Mouse (Mus musculus) neural tube, embryonic 14.5 days (tissue): ENCODE results near the gene Gatm. TPM values are rescaled to one million over a fixed set of nuclear protein-coding genes. Genes with fewer than 3 reads are reported as not detected.
A peak's percentile ranks its signal among the peaks of the same experiment; 100 is the strongest.

Experiments used
- ATAC-seq: fragments of 200-750 bp; cut with Nextera tagmentation; 2 replicates; pipeline ENCODE4 v1.8.0; 2017; ENCODE audit warnings: low read depth, mild to moderate bottlenecking, moderate TSS enrichment, moderate library complexity
- H3K27ac ChIP-seq: fragments of 300-500 bp; sonication (generic); 2 replicates; pipeline ENCODE4 v1.5.1; 2014; ENCODE audit warnings: low read depth, mild to moderate bottlenecking, control low read depth, low read length, moderate library complexity, mixed read lengths
- H3K27me3 ChIP-seq: fragments of 300-500 bp; sonication (generic); 2 replicates; pipeline ENCODE4 v1.6.1; 2014; ENCODE audit warnings: low read length; ENCODE audit not compliant: control insufficient read depth, insufficient read depth
- H3K36me3 ChIP-seq: fragments of 300-500 bp; sonication (generic); 2 replicates; pipeline ENCODE4 v1.6.1; 2014; ENCODE audit warnings: low read length, mixed read lengths; ENCODE audit not compliant: control insufficient read depth, insufficient read depth
- H3K4me1 ChIP-seq: fragments of 300-500 bp; sonication (generic); 2 replicates; pipeline ENCODE4 v1.6.1; 2014; ENCODE audit warnings: low read length; ENCODE audit not compliant: control insufficient read depth, insufficient read depth
- H3K4me2 ChIP-seq: fragments of 300-500 bp; sonication (generic); 2 replicates; pipeline ENCODE4 v1.6.1; 2014; ENCODE audit warnings: mild to moderate bottlenecking, low read depth, low read length, control low read depth
- H3K4me3 ChIP-seq: fragments of 300-500 bp; sonication (generic); 2 replicates; pipeline ENCODE4 v1.5.1; 2014; ENCODE audit warnings: low read depth, low read length, control low read depth, mixed read lengths
- H3K9ac ChIP-seq: fragments of 300-500 bp; sonication (generic); replicated peaks from 2 replicates; pipeline ENCODE4 v1.6.1; 2014; ENCODE audit warnings: low read depth, mild to moderate bottlenecking, control low read depth, low read length, mixed read lengths
- H3K9me3 ChIP-seq: fragments of 300-500 bp; sonication (generic); 2 replicates; pipeline ENCODE4 v1.6.1; 2016; ENCODE audit warnings: low read length; ENCODE audit not compliant: control insufficient read depth
- WGBS: fragments of 180-500 bp; shearing (Covaris S2); extraction: QIAGEN DNeasy Blood & Tissue Kit; methylation state at CpG from one replicate; pipeline ENCODE4 v1.1.7; 2014; 5-methylcytosine and 5-hydroxymethylcytosine counted together
- polyA plus RNA-seq: library from polyadenylated mRNA; unstranded; fragments of >200 nt; fragmentation: Nextera tagmentation; extraction: Ambion mirVana; gene quantifications from 2 replicates; pipeline ENCODE4 v1.2.1, GENCODE M21; 2014

Gatm gene
- polyA plus RNA-seq, 1 experiment from 2014 or later, result 35.3 TPM

- no peaks in the 10 kb centered on the region for H3K4me1 ChIP-seq
- H3K27me3 ChIP-seq, result no peaks in the 10 kb centered on the region
- H3K4me3 ChIP-seq, result no peak overlapping the region
- H3K4me2 ChIP-seq, result no peak overlapping the region
- H3K9me3 ChIP-seq, result no peaks in the 10 kb centered on the region
- no peak overlapping the region for H3K9ac ChIP-seq
- 48% methylated on average over 4 of the region's 4 CpGs for WGBS
- no peaks in the 10 kb centered on the region for H3K36me3 ChIP-seq
- H3K27ac ChIP-seq, result no peak overlapping the region
- no peak for ATAC-seq
These were observed 7.6 kb upstream of the Gatm start for GRCm38 (mm10) chr2:122618719-122619118.

- no peak for ATAC-seq
- no peaks in the 10 kb centered on the region for H3K36me3 ChIP-seq
- no peak overlapping the region for H3K9ac ChIP-seq
- no peaks in the 10 kb centered on the region for H3K4me1 ChIP-seq
- H3K27ac ChIP-seq, result no peak overlapping the region
- 82% methylated on average over 6 of the region's 6 CpGs for WGBS
- no peak overlapping the region for H3K4me3 ChIP-seq
- H3K27me3 ChIP-seq, result no peaks in the 10 kb centered on the region
- no peaks in the 10 kb centered on the region for H3K9me3 ChIP-seq
- no peak overlapping the region for H3K4me2 ChIP-seq
These were observed 6.7 kb upstream of the Gatm start for GRCm38 (mm10) chr2:122617792-122618191.

- no peak for ATAC-seq
- WGBS, result 77% methylated on average over 6 of the region's 6 CpGs
- Histone ChIP-seq H3K27ac (no peak overlapping the region), H3K4me1 (0 out of 2 replicates have a peak, but pooled peaks cover 2% of the 10 kb centered on the region), H3K27me3 (no peaks in the 10 kb centered on the region), H3K4me2 (no peak overlapping the region), H3K9me3 (no peaks in the 10 kb centered on the region), H3K36me3 (no peaks in the 10 kb centered on the region), H3K4me3 (no peak overlapping the region), H3K9ac (no peak overlapping the region)
These were observed 5.1 kb upstream of the Gatm start for GRCm38 (mm10) chr2:122616237-122616636.

GRCm38 (mm10) chr2:122611654-122611973 is 511 bp upstream of the Gatm start:
- no peaks in the 10 kb centered on the region for H3K27me3 ChIP-seq
- no peak overlapping the region for H3K27ac ChIP-seq
- H3K4me2 ChIP-seq, result peak overlapping the region; percentile 78
- peak overlapping the region; percentile 55 for H3K4me3 ChIP-seq
- ATAC-seq, result no peak
- WGBS, result 86% methylated on average over 4 of the region's 4 CpGs
- 0 out of 2 replicates have a peak, but pooled peaks cover 2% of the 10 kb centered on the region for H3K4me1 ChIP-seq
- no peaks in the 10 kb centered on the region for H3K36me3 ChIP-seq
- no peaks in the 10 kb centered on the region for H3K9me3 ChIP-seq
- no peak overlapping the region for H3K9ac ChIP-seq

- Histone ChIP-seq H3K4me3 (no peak overlapping the region), H3K4me1 (0 out of 2 replicates have a peak, but pooled peaks cover 2% of the 10 kb centered on the region), H3K4me2 (no peak overlapping the region), H3K9me3 (no peaks in the 10 kb centered on the region), H3K27me3 (no peaks in the 10 kb centered on the region), H3K36me3 (no peaks in the 10 kb centered on the region), H3K9ac (no peak overlapping the region), H3K27ac (no peak overlapping the region)
- ATAC-seq, result no peak
- WGBS, result 87% methylated on average over 9 of the region's 9 CpGs
These were observed 2.3 kb downstream of the Gatm start for GRCm38 (mm10) chr2:122608820-122609219.

- no peaks in the 10 kb centered on the region for H3K9me3 ChIP-seq
- H3K4me1 ChIP-seq, result no peaks in the 10 kb centered on the region
- no peak overlapping the region for H3K4me2 ChIP-seq
- no peaks in the 10 kb centered on the region for H3K36me3 ChIP-seq
- H3K27me3 ChIP-seq, result no peaks in the 10 kb centered on the region
- 73% methylated on average over 5 of the region's 5 CpGs for WGBS
- H3K4me3 ChIP-seq, result no peak overlapping the region
- no peak overlapping the region for H3K27ac ChIP-seq
- H3K9ac ChIP-seq, result no peak overlapping the region
- no peak for ATAC-seq
These were observed 5.3 kb downstream of the Gatm start for GRCm38 (mm10) chr2:122605829-122606228.

GRCm38 (mm10) chr2:122601354-122601753 is 9.7 kb downstream of the Gatm start:
- 84% methylated on average over 2 of the region's 2 CpGs for WGBS
- no peak overlapping the region for H3K4me3 ChIP-seq
- no peaks in the 10 kb centered on the region for H3K27me3 ChIP-seq

GRCm38 (mm10) chr2:122599736-122600135 is 11.4 kb downstream of the Gatm start:
- Histone ChIP-seq H3K4me1 (no peaks in the 10 kb centered on the region), H3K27me3 (no peaks in the 10 kb centered on the region), H3K36me3 (no peaks in the 10 kb centered on the region), H3K9ac (no peak overlapping the region), H3K4me3 (no peak overlapping the region), H3K9me3 (no peaks in the 10 kb centered on the region), H3K27ac (no peak overlapping the region), H3K4me2 (no peak overlapping the region)
- WGBS, result 82% methylated on average over 2 of the region's 2 CpGs
- ATAC-seq, result no peak

More at GRCm38 (mm10) chr2:122601354-122601753, 9.7 kb downstream of the Gatm start:
- no peaks in the 10 kb centered on the region for H3K4me1 ChIP-seq
- no peak overlapping the region for H3K9ac ChIP-seq
- no peak overlapping the region for H3K4me2 ChIP-seq
- ATAC-seq, result no peak
- no peaks in the 10 kb centered on the region for H3K36me3 ChIP-seq
- no peak overlapping the region for H3K27ac ChIP-seq
- no peaks in the 10 kb centered on the region for H3K9me3 ChIP-seq

GRCm38 (mm10) chr2:122595461-122595860 is 15.6 kb downstream of the Gatm start:
- Histone ChIP-seq H3K4me2 (no peak overlapping the region), H3K4me1 (no peaks in the 10 kb centered on the region), H3K27ac (no peak overlapping the region), H3K27me3 (no peaks in the 10 kb centered on the region), H3K4me3 (no peak overlapping the region), H3K9ac (no peak overlapping the region), H3K36me3 (no peaks in the 10 kb centered on the region), H3K9me3 (no peaks in the 10 kb centered on the region)
- ATAC-seq, result no peak
- 94% methylated on average over 16 of the region's 16 CpGs for WGBS

- no peak for ATAC-seq
- H3K9me3 ChIP-seq, result no peaks in the 10 kb centered on the region
These were observed 19.9 kb downstream of the Gatm start for GRCm38 (mm10) chr2:122591213-122591612.

More at GRCm38 (mm10) chr2:122591213-122591612, 19.9 kb downstream of the Gatm start:
- H3K27ac ChIP-seq, result no peak overlapping the region
- H3K9ac ChIP-seq, result no peak overlapping the region
- H3K4me1 ChIP-seq, result no peaks in the 10 kb centered on the region
- H3K4me2 ChIP-seq, result no peak overlapping the region
- no peak overlapping the region for H3K4me3 ChIP-seq
- no peaks in the 10 kb centered on the region for H3K36me3 ChIP-seq
- no peaks in the 10 kb centered on the region for H3K27me3 ChIP-seq
- 63% methylated on average over 2 of the region's 2 CpGs for WGBS
